Mouse (Mus musculus) adrenal gland, postnatal 14 days (tissue): ENCODE data around the gene Gm14214. TPM values are rescaled to one million over a fixed set of nuclear protein-coding genes. Genes with fewer than 3 reads are reported as not detected.
A peak's percentile ranks its signal among the peaks of the same experiment; 100 is the strongest.

Experiments
- DNase-seq: peaks from one replicate; pipeline ENCODE4 v3.0.0; 2021; ENCODE audit warnings: mixed read lengths
- long read RNA-seq, 2 experiments: library from polyadenylated mRNA; stranded (forward); transcript quantifications; one replicate each; pipeline ENCODE4 v2.0.0; 2021
- total RNA-seq: library from RNA; stranded (reverse); gene quantifications from 2 replicates; pipeline ENCODE4 v1.2.3, GENCODE M21; 2021

Gm14214 gene
- total RNA-seq = not detected in 2 replicates
- long read RNA-seq, experiment 1 = 0 reads
- long read RNA-seq, experiment 2 = 0 reads

DNA sequence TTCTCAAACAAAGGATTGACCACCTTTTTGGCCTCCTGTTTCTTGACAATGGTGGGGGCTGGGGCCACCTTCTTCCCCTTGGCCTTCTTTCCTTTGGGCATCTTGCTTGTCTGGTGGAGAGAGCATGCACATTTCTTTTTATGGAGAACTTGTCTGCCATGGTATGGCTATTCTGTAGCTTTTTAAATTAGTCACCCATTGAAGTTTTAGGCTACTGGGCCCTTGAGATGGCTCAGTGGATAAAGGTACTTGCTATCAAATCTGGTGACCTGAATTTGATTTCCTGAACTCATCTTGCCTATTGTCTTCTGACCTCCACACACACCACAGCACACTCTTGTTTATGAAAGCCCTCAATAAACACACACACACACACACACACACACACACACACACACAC lies at the start of gene Gm14214:
Gm14214 (minus strand) TSS at position 101 of the 400 bp plus-strand sequence.
- no peak for DNase-seq

DNA sequence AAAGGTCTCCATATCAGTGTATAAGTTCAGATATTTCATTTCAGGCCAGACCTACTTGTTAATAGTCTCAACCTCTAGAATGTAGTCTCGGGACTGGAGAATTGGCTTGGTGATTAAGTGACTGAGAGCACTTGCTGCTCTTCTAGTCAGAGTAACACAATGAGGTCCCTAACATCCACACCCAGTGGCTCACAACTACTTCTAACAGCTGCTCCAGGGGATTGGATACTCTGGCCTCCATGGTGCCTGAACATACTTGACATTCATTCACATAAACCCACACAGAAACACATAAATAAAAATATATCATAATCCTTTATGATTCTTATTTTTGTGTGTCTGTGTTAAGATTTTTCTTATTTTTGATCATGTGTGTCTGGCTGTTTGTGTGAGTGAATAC lies 48.8 kb upstream of the Gm14214 start:
- DNase-seq = no peak

DNA sequence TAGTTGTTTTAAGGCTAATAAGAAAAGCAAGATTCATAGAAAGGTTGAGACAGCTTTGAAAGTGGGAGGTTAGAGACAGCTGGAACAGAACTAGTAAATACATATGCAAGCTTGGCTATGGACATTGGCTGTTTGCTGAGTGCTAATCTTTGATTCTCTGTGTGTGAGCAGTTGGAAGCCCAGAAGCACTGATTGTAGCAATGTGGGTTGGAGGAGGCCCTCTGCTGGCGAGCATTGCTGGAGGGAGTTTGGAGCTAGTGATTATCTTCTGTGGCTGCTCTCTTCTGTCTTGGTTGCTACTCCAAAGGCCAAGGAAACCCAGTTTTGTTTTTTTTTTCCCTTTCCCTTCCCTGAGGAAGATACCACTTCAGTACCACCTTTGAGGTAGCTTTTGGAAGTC lies 48.0 kb upstream of the Gm14214 start:
- DNase-seq = peak; percentile 73

DNA sequence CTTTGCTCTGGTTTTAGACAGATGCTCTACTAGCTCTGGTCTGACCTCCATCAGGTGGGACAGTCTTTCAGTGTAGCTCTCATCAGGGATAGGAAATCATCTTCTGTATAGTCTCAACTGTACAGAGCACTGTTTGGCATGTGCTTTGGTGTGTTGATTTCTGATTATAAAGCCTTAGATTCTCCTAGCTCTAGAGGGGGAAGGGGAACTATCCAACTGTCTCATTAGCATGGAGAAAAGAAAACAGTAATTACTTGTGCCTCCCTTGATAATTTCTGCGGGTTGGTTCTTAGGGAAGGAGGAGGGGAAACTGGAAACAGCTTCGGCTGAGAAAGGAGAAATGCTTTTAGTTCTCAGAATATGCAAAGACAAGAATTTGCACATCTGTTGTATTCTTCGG lies 47.3 kb upstream of the Gm14214 start:
- no peak for DNase-seq

DNA sequence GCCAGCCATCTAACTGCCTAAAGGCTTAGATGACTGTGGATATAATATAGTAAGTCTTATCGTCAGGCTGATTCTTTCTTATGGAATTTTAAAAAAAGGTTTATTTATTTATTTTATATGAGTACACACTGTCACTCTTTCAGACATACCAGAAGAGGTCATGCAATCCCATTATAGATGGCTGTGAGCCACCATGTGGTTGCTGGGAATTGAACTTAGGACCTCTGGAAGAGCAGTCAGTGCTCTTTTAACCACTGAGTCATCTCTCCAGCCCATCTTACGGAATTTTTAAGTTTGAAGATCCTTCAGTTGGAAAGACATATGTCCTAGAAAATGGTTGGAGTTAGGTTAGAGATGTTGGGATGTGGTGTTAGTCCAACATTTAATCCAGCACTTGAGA lies 43.6 kb upstream of the Gm14214 start:
- DNase-seq = no peak

DNA sequence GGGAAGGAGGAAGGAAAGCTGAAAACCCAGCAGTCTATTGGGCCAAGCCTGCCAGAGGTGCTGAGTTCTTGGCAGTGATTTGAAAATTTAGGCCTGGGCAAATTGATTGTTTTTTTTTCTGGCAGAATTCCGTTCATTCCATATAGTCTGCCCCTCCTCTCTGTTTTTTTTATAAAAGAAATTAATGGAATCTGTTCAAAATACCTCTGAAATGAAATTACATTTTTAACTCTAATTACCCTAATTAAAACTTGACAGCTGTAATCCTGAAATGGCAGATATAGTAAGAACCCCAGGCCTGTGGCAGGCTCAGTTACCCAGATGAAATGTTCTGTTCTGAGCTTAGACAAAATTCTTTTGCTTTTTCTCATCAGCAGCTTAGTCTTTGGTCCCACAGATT lies 41.0 kb upstream of the Gm14214 start:
- DNase-seq = no peak

DNA sequence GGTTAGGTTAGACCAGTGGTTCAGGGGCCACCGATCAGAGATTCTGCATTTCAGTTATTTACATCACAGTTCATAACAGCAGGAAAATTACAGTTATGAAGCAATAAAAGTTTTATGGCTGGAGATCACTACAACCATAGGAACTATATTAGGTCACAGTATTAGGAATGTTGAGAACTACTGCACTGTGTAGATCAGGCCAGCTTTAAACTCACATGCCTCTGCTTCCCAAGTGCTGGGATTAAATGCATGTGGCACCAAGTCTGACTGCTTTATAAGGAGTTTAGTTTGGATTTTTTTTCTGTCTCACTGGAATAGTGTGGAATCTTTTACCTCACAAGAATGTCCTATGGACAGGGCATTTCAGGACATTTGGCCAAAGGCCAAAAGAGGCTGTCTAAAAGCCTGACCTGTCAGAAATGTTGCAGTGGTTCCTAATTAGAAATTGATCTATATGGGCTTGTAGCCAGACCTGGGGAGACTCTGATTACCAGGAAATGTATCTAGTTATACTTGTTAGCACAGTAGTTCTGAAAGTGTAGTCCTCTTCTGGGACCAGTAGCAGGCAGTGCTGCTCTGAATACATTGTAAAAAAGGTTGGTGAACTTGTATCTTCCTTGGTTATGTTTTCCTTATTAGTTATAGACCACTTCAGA lies 39.4 kb upstream of the Gm14214 start:
- DNase-seq = peak; percentile 48

DNA sequence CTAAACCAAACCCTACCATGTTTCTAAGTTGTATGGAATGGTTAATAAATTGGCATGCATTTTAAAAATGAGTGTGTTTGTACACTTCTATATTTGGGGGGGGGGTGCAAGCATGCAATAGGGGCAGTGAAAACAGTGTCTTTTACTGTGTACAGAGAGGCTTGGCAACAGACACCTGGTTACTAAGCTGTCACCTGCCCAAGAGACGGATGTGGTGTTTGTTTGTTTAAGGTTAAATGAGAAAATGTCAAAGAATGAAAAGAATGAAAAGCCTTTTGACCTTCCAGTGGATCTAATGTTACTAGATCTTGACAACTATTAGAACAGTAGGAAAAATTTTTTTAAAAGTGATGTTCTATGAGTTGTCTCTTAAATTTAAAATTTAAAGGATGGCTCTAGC lies 37.9 kb upstream of the Gm14214 start:
- no peak for DNase-seq

DNA sequence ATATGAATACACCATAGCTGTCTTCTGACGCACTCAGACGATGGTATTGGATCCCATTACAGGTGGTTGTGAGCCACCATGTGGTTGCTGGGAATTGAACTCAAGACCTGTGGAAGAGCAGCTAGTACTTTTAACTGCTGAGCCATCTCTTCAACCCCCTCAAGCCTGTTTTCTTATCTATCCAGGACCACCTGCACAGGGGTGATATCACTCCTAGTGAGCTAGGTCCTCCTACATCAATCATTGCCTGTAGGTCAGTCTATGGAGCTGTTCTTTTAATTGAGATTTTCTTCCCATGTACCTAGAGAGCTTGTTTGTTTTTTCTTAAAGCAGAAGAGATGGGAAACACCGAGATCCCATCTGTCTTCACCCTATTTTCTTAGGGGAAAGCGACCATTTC lies 34.0 kb upstream of the Gm14214 start:
- no peak for DNase-seq

DNA sequence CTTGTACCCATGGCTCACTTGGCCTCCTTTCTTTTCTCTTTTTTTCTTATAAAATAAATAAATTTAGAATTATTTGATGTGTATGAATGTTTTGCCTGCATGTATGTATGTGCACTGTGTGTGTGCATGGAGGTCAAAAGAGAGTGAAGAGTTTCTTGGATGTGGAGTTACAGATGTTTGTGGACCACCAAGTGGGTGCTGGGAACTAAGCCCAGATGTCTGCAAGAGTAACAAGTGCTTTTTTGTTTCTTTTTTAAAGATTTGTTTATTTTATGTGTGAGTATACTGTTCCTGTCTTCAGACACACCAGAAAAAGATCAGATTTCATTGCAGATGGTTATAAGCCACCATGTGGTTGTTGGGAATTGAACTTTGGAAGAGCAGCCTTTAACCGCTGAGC lies 33.5 kb upstream of the Gm14214 start:
- DNase-seq = no peak

DNA sequence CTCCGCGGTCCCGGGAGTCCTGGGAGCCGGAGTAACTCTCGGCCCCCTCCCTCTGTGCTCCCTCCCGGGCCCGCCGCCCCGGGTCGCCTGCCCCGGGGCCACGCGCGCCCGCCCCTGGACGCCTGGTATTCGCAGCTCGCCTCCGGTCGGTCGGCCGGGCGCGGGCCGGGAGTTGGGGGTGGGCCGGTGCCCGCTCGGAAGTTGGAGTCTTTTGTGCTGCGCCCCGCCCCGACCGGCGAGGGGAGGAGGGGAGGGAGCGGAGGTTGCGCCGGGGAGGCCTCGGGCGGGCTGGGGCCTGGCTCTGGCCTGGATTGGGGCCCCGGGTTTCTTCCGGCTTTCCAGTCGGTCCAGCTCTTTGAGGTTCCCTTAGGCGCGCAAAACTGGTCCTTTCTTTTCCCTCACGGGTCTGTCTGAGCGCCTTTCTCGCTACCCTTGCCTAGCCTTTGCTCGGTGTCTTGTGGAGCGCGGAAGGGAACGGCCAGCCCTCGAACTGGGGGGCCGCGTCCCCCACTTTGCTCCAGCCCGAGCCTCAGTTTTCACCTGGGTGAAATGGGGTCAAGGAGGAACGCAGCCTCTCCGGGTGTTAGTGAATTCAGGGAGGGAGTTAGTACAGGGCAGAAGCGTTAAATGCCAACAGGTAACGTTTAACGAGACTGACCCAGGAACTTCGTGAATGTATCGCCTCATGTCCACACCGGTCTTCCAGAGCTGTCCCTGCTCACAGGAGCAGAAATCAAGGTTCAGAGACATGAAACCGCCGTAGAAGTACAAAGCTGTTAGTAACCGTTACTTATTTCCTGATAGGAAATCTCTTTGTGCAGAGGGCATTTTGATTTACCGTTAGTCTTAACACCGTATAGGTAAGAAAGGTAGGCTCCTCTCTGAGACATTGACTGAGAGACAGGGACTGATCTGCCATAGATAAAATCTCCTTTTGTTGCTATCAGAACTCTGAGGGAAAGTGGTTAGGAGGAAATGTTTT lies 22.1 kb upstream of the Gm14214 start:
- DNase-seq = peak; percentile 92

DNA sequence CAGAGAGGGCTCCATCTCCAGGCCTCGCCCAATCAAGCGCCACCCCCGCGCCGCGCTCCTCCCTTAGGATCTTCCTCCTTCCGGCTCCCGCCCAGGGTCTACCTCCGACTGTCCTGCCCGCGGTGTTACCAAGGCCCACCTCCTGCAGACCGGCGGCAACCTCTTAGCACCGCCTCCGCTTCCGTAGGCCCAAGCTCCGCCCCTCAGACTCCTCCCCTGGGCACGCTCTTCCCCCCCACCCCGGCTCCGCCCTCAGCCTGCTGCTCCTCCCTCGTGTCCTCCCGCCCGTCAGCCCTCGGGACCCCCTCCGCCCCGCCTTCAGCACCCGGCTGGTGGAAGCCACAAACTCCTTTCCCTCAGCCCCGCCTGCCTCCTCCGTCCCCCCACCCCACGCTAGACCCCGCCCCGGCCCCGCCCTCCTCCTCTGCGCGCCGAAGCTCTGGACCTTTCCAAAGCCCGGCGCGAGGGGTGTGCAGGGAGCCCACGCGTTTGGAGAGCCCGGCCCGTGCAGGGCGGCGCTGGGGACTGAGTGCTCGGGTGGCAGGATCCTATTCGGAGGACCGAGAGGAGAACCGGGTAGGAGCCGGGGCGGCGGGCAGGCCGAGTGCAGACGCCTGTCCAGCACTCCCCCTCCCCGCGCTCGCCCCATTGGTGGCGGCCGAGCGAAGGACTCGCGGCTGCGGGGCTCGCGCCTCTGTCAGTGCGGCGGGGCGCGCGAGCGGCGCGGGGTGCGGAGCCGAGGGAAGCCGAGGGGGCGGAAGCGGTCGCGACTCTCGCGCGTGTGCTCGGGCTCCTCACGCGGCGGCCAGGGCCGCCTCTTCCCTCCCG lies 21.0 kb upstream of the Gm14214 start, which contains the start of the genes Raly and a:
Raly (plus strand) TSS at position 441 of the 828 bp plus-strand sequence.
a (plus strand) TSS at position 747 of the 828 bp plus-strand sequence.
- peak; percentile 100 for DNase-seq

DNA sequence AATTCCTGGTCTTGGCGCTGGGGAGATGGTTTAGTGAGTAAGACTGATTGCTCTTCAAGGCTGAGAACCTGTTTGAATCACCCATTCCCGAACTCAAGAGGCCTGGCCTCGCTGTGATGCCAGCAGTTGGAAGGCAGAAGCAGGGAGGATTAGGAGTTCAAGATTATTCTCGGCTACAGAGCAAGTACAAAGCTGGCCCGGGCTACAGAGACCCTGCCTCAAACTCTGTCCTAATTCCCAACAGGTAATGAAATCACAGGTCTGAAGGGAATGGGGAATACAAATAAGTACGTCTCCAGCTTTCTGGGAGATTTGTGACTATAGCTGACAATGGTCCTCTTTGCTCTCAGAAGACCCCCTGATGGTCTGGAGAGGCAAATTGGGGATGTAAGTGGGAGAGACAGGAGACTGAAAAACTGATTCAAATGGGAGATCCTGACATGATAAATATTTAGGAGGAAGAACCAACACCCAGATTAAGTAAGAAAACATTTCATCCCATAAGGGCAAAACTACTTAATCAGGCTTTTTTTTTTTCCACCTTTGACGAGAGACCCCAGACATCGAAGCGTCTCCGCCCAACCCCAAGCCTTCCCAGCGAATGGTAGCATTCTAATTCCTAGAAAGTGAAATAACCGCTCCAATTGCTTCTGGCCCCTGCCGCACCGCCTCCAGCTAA lies 20.3 kb upstream of the Gm14214 start:
- DNase-seq = peak; percentile 48

DNA sequence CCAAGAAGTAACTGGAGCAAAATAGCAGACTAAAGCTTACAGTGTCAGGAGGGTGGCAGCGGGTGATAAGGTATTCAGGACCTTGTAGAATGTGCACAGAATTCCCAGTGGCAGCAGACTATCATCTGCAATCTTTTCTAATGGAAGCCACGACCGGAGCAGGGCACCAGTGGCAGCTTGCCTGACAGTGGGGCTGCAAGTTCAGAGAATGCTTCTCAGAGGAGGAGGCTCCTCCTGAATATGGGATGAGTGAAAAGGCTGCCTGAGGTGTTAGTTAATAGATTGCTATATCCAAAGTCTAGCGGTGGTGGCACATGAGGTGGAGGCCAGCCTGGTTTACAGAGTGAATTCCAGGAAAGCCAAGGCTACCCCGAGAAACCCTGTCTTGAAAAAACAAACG lies 19.6 kb upstream of the Gm14214 start:
- no peak for DNase-seq

DNA sequence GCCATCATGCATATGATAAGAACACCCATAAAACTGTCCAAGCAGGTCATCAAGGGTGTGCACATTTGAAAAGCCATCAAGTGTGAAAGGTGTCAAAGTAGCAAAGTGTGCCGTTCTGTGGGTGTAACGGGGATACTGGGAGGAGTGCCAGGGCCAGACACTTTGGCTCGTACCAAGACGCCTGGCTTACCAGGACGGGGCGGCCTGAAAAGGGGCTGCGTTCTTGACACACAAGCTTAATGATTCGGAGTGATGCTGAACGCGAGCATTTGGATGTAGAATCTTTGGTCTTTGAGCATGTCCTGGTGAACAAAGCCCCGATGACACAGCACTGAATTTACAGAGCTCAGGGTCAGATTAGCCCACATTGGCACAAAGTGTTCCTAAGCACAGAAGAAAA lies 16.9 kb upstream of the Gm14214 start:
- no peak for DNase-seq

DNA sequence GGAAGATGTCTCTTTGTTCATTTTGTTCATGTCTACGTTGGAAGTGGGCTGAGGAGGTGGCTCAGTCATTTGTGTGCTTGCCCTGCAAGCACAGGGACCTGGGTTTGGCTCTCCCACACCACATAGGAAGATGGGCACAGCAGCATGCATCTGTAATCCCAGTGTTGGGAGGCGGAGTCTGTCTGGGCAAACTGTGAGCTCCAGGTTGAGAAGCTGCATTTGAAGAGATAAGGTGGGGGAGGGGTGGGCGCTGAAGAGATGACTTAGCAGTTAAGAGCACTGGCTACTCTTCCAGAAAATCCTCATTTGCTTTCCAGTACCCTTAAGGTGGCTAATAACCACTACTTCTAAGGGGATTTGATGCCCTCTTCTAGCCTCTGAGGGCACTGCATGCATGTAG lies 16.4 kb upstream of the Gm14214 start:
- DNase-seq = no peak

DNA sequence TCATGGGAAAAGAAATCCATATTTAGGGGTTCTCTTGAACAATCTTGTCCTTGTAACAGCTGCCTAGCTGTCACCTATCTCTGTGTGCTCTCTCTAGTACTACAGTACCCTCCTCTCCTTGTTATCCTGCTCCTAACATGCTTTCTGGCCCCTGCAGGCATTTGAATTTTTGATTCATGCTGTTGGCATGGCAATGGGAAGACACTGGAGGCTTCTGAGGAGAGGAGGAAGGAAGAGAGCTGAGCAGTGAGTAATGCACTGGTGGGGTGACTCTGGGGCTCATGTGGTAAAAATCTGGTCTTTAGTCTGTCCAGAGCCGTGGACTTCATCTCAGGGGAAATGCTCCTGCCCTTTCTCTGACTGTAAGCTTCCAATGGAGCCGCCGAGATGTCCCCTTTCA lies 15.5 kb upstream of the Gm14214 start:
- DNase-seq = peak; percentile 27

DNA sequence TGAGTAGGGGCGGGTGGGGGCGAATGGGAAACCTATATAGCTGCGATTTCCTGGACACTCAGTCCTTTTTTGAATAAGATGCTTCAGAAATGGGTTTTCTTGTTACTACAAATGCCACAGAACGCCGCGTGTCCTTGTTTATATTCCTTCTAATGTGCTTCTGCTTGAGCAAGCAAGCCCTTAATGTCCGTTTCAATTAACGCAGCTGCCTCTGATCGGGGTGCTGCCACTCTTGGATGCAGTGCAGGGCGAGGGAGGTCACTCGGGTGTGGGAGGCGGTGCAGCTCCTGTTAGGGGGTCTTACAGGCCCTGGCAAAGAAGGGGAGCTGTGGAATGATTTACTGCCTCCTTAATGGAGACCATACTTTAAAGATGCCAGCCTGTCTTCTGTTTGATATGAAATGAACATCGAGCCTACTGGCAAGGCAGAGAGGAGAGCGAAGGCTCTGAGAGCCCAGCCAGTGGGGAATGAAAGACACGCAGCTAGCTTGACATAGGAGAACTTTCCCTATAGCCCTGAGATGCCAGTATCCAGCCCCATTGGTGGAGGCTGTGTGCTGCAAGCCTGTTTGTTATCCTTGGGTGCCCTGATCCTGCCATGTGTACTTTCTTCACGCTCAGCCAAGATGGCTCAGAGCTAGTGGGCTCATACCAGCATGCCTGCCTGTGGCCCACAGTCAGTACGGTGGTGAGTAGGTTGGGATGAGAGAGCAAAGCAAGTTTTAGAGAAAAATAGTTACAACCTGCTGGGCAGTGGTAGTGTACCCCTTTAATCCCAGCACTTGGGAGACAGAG lies 13.2 kb upstream of the Gm14214 start:
- DNase-seq = no peak

DNA sequence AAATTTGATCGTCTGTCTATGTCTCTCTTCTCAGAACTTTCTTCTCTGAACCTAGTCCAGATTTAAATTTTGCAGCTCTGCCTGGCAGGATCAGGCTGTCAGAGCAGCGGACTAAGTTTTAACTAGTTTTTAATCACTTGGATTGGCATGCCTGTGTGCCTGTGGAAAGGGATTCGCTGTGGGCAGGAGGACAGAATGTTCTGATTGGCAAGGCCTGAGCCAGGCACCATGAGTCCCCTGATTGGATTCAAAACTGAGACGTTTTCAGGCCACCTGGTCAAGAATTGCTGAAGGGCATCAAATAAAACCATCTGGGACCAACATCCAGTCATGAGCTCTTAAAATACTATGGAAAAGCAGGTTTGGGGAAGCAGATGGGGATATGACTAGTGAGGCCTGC lies 12.5 kb upstream of the Gm14214 start:
- DNase-seq = no peak

DNA sequence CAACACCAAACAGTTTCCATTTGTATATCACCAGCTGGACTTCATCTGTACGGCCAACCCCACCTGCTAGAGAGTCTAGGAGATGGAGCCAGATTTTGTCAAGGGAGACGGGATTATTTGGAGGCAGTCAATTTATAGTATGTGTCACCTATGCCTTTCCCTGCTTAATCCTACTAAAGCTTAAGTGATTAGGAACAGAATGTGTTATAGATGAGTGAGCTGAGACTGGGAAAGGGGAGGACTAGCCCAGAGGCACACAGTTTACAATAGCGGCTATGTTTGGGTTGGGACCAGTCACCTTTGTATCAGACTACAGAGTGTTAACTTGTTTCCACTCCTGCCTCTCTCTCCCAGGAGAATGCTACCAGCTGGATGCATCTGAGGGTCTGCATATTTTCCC lies 9.8 kb upstream of the Gm14214 start:
- no peak for DNase-seq

DNA sequence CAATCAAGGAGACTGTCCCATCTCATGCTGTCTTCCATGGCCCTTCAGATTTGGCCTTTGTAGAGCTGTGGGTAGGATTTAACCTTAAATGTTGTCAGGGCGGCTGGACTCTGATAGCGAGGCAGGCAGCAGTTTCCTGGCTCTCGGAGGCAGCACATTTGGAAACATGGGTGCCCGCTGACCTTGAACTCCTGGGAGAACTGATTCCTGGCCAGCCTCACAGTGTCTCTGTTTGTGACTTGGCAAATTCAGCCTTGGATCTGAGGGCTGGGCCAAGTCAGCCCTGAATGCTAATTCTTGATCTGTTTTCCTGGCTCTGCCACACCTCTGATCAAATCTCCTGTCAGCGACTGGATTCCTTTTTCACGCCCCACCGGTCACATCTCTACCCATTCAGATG lies 6.7 kb upstream of the Gm14214 start:
- peak; percentile 83 for DNase-seq
